Mouse (Mus musculus): ENCODE measurements around the gene Pafah1b2. TPM values are rescaled to one million over a fixed set of nuclear protein-coding genes. Genes with fewer than 3 reads are reported as not detected.

Gene Pafah1b2
- 10 to 100 TPM; 61.0 to 73.3 TPM for total RNA-seq (2023)

DNA sequence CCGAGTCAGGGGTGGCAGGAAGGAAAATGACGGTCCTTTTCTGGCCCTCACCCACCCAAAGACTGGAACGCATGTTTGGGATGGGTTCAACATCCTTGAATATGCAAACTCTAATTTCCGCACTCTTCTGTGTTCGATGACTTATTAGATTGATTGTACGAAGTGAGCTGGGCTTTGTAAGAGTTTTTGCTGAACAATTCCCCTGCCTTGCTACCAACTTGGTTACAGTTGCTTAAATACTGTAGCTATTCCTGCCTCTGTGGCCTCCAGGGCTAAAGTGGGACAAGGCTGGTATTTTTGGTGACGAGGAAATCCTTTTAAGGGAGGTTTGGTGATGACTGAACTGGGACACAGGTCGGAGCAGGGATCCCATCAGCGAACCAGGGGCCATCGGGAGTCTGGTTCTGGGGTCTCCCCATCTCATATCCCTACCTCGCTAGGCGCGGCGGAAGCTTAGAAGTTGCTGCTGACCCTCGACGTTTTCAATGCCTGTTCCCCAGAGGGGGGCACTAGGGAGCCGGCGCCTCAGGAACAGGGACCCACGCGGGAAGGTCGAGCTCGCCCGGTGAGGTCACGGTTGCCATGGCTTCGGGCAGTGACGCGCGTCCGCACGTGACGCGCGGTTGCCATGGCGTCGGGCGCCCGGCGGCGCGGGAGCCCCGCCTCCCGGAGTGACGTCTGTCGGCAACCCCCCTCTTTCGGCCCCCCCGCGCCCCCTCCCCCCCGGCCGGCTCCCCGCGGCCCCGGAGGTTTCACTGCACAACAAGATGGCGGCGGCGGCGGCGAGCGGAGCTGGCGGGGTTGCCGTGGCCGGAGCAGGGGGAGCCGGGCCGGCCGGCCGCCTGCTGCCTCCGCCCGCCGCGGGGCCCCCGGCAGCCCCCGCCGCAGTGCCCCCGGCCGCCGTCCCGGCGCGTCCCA, at the start of gene Pafah1b2, which contains the start of gene Sik3:
TSS of gene Pafah1b2 (minus strand) at position 600 of the 918 bp plus-strand sequence.
TSS of gene Sik3 (plus strand) at position 730 of the 918 bp plus-strand sequence.

DNA sequence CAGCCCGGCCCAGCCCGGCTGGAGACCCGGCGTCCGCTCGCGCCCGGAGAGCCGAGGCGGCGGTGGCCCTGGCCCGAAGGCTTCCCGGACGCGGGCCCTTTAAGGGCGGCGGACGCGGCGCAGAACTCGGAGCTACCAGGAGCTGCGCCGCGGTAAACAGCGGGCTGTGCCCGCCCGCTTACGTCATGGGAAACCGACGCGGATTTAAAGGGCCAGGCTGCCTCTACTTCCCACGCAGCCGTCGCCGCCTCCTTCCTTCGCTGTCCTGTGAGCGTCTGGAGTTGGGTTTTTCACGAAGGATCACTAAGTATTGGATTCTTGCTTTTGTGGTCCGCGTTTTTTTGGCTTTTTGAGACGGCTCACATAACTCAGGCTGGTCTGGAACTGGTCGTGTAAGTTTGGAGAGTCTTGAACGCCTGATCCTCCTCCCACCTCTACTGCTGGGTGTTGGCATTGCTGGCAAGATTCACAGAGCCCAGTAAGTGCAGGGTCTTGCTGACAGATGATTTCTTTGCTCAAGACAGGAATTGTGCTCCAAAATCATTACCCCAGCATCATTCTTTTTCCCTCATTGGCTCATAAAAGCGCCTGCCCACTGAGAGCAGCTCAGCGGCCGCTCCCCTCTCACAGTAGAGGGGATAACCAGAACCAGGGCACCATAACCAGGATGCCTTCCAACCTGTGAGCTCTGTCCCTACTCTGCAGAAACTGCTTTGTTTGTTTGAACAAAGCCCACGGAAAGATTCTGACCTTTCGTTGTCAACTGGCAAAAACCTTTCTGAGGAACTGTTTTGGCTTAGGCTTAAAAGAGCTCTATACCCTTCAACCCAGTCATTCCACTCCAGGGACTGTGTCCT, 57.2 kb downstream of the Pafah1b2 start, which contains the start of gene Sidt2:
TSS of gene Sidt2 (minus strand) at position 152 of the 857 bp plus-strand sequence.

DNA sequence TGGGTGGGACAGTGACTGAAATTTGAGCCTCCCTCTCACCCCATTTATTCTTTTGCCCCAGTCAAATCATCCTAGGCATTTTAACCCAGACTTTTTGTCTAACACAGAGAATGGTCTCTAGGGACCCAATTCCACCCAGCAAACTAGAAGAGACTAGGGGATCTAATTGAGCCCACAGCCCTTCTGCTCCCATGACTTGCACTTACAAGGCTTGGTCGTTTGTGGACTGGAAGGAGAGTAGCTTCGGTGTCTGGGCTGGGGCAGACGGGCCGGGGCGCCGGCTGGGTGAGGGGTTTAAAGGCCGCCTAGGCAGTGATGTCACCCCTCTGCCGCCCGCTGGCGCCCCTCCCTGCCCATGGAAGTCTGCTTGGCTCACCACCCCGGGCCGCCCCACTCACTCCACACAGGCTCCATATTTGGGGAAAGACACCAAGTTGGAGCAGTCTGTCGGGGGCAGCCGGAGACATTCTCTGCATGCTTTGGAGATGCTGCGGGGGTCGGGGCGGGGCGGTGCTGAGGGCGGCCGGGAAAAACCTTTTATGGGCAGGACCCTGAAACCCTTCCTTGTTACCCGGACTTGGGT, 76.8 kb downstream of the Pafah1b2 start, which contains the start of gene Tagln:
TSS of gene Tagln (minus strand) at position 431 of the 583 bp plus-strand sequence.

Other genes with a start within 250 kb of the Pafah1b2 start
- gene Cep164, start 184.0 kb downstream of the Pafah1b2 start, total RNA-seq (2023), result 10 to 100 TPM; 39.4 to 41.4 TPM
- 1 to 10 TPM; 1.7 to 2.6 TPM for gene Bace1, start 174.1 kb downstream of the Pafah1b2 start, total RNA-seq (2023)
- 10 to 100 TPM; 76.1 to 82.6 TPM for gene Pcsk7, start 106.2 kb downstream of the Pafah1b2 start, total RNA-seq (2023)
- gene Rnf214, start 105.8 kb downstream of the Pafah1b2 start, total RNA-seq (2023), result 10 to 100 TPM; 37.9 to 41.9 TPM
- gene Tagln, start 76.6 kb downstream of the Pafah1b2 start, total RNA-seq (2023), result 1 to 10 TPM; 1.3 to 1.9 TPM
- gene Sidt2, start 57.4 kb downstream of the Pafah1b2 start, total RNA-seq (2023), result 100 to 1,000 TPM; 290 to 308 TPM
- gene Sik3, start 130 bp upstream of the Pafah1b2 start, total RNA-seq (2023), result 10 to 100 TPM; 65.8 to 66.8 TPM
- gene Apoa1, start 215.9 kb upstream of the Pafah1b2 start, total RNA-seq (2023), result not detected
- gene Apoc3, start 222.9 kb upstream of the Pafah1b2 start, total RNA-seq (2023), result not detected
- gene Apoa4, start 228.0 kb upstream of the Pafah1b2 start, total RNA-seq (2023), result not detected

Data from T-cell, adult 66 days (primary cell).